Mouse (Mus musculus): ENCODE measurements around the gene Ugt1a1.
"Not testable (repeated sequence)": the region's sequence is repeated elsewhere in the genome, so short reads cannot be mapped to it uniquely, and the experiment has no call there.

The Ugt1a1 gene

GRCm38 (mm10) chr1:88211812-88212211, at the start of gene Ugt1a1:
Ugt1a1 (plus strand) TSS chr1:88211959.
- no peak for DNase-seq

GRCm38 (mm10) chr1:88165711-88166110, 46.0 kb upstream of the Ugt1a1 start, which contains the start of gene Ugt1a5:
Ugt1a5 (plus strand) TSS chr1:88166012.
- DNase-seq = no peak

GRCm38 (mm10) chr1:88172190-88172589, 39.6 kb upstream of the Ugt1a1 start:
- DNase-seq = not testable (repeated sequence)

GRCm38 (mm10) chr1:88179657-88180056, 32.1 kb upstream of the Ugt1a1 start:
- no peak for DNase-seq

GRCm38 (mm10) chr1:88186325-88186935, 25.3 kb upstream of the Ugt1a1 start:
- no peak for DNase-seq

GRCm38 (mm10) chr1:88192136-88192535, 19.6 kb upstream of the Ugt1a1 start:
- DNase-seq = no peak

- peak; percentile 70 for DNase-seq
These were observed 16.1 kb upstream of the Ugt1a1 start for GRCm38 (mm10) chr1:88195687-88196086.

- DNase-seq = no peak
These were observed 14.3 kb upstream of the Ugt1a1 start for GRCm38 (mm10) chr1:88197443-88197842.

- no peak for DNase-seq
These were observed 11.8 kb upstream of the Ugt1a1 start for GRCm38 (mm10) chr1:88199996-88200395.

GRCm38 (mm10) chr1:88200456-88200855, 11.3 kb upstream of the Ugt1a1 start, which contains the start of gene Ugt1a2:
Ugt1a2 (plus strand) TSS chr1:88200601.
- peak; percentile 36 for DNase-seq

GRCm38 (mm10) chr1:88205294-88205922, 6.4 kb upstream of the Ugt1a1 start, which contains the start of gene Dnajb3:
Dnajb3 (minus strand) TSS chr1:88205782.
- DNase-seq = peak; percentile 88

GRCm38 (mm10) chr1:88206843-88207479, 4.8 kb upstream of the Ugt1a1 start:
- DNase-seq = no peak

GRCm38 (mm10) chr1:88212341-88213045, 734 bp downstream of the Ugt1a1 start:
- no peak for DNase-seq

GRCm38 (mm10) chr1:88213061-88213460, 1.3 kb downstream of the Ugt1a1 start:
- no peak for DNase-seq

- DNase-seq = peak; percentile 15
These were observed 2.2 kb downstream of the Ugt1a1 start for GRCm38 (mm10) chr1:88213766-88214461.

- no peak for DNase-seq
These were observed 2.7 kb downstream of the Ugt1a1 start for GRCm38 (mm10) chr1:88214462-88214952.

GRCm38 (mm10) chr1:88215466-88216380, 4.0 kb downstream of the Ugt1a1 start:
- no peak for DNase-seq

- no peak for DNase-seq
These were observed 4.8 kb downstream of the Ugt1a1 start for GRCm38 (mm10) chr1:88216551-88216950.

- peak; percentile 32 for DNase-seq
These were observed 5.4 kb downstream of the Ugt1a1 start for GRCm38 (mm10) chr1:88217144-88217543.

- DNase-seq = no peak
These were observed 5.8 kb downstream of the Ugt1a1 start for GRCm38 (mm10) chr1:88217576-88217975.

GRCm38 (mm10) chr1:88218051-88218450, 6.3 kb downstream of the Ugt1a1 start:
- peak; percentile 19 for DNase-seq

Measured in kidney, postnatal 10 days (tissue).